Mouse (Mus musculus) mouse trophoblast stem cell (cell line): ENCODE results near the gene Gemin7.

ENCODE experiments used
- in situ Hi-C, 2 experiments: fragments of 300-500 bp; cut with MseI, MboI; formaldehyde crosslinking; loops; 2 replicates in 1 of 2; 3 replicates in 1 of 2; pipeline ENCODE4 v1.15.1; 2025

Gemin7 gene

GRCm38 (mm10) chr7:19577877-19578414 lies 551 bp upstream of the Gemin7 start:
- in situ Hi-C loops, result no loop called here

- in situ Hi-C loops, result no loop called here
Observed at GRCm38 (mm10) chr7:19575559-19575958, 1.8 kb downstream of the Gemin7 start.

GRCm38 (mm10) chr7:19573776-19574140 lies 3.6 kb downstream of the Gemin7 start:
- in situ Hi-C loops, result no loop called here

- in situ Hi-C loops, result no loop called here
Observed at GRCm38 (mm10) chr7:19572926-19573775, 4.2 kb downstream of the Gemin7 start.

GRCm38 (mm10) chr7:19569647-19570046 lies 7.7 kb downstream of the Gemin7 start:
- in situ Hi-C loops, result loop anchor here in 1 of 2 experiments (10.0 kb wide), 1 partner anchor 65 kb away; the partner anchor contains the start of genes Bloc1s3 and Trappc6a

- in situ Hi-C loops, result loop anchor here in 1 of 2 experiments (10.0 kb wide), 1 partner anchor 63 kb away; the partner anchor contains the start of genes Bloc1s3 and Trappc6a
Observed at GRCm38 (mm10) chr7:19567426-19567825, 10.0 kb downstream of the Gemin7 start.

GRCm38 (mm10) chr7:19565803-19566202 lies 11.6 kb downstream of the Gemin7 start:
- in situ Hi-C loops, result loop anchor here in 1 of 2 experiments (10.0 kb wide), 1 partner anchor 61 kb away; the partner anchor contains the start of genes Bloc1s3 and Trappc6a

- in situ Hi-C loops, result loop anchor here in 1 of 2 experiments (10.0 kb wide), 1 partner anchor 60 kb away; the partner anchor contains the start of genes Bloc1s3 and Trappc6a
Observed at GRCm38 (mm10) chr7:19564455-19564854, 12.9 kb downstream of the Gemin7 start.

- in situ Hi-C loops, result loop anchor here in 1 of 2 experiments (10.0 kb wide), 1 partner anchor 59 kb away; the partner anchor contains the start of genes Bloc1s3 and Trappc6a
Observed at GRCm38 (mm10) chr7:19563884-19564283, 13.5 kb downstream of the Gemin7 start.

GRCm38 (mm10) chr7:19562643-19563410 lies 14.6 kb downstream of the Gemin7 start, which contains the start of gene Ppp1r37:
Ppp1r37 (minus strand) TSS chr7:19563076.
- in situ Hi-C loops, result loop anchor here in 1 of 2 experiments (10.0 kb wide), 1 partner anchor 58 kb away; the partner anchor contains the start of genes Bloc1s3 and Trappc6a

GRCm38 (mm10) chr7:19561765-19562642 lies 15.4 kb downstream of the Gemin7 start:
- in situ Hi-C loops, result loop anchor here in 1 of 2 experiments (10.0 kb wide), 1 partner anchor 57 kb away; the partner anchor contains the start of genes Bloc1s3 and Trappc6a

GRCm38 (mm10) chr7:19561431-19561764 lies 16.0 kb downstream of the Gemin7 start:
- in situ Hi-C loops, result loop anchor here in 1 of 2 experiments (10.0 kb wide), 1 partner anchor 57 kb away; the partner anchor contains the start of genes Bloc1s3 and Trappc6a

- in situ Hi-C loops, result loop anchor here in 1 of 2 experiments (10.0 kb wide), 1 partner anchor 56 kb away; the partner anchor contains the start of genes Bloc1s3 and Trappc6a
Observed at GRCm38 (mm10) chr7:19560491-19561260, 16.7 kb downstream of the Gemin7 start.

GRCm38 (mm10) chr7:19558965-19559364 lies 18.4 kb downstream of the Gemin7 start:
- in situ Hi-C loops, result no loop called here

- in situ Hi-C loops, result no loop called here
Observed at GRCm38 (mm10) chr7:19557982-19558900, 19.2 kb downstream of the Gemin7 start.

- in situ Hi-C loops, result no loop called here
Observed at GRCm38 (mm10) chr7:19557086-19557485, 20.3 kb downstream of the Gemin7 start.

GRCm38 (mm10) chr7:19554168-19554567 lies 23.2 kb downstream of the Gemin7 start:
- in situ Hi-C loops, result no loop called here

- in situ Hi-C loops, result no loop called here
Observed at GRCm38 (mm10) chr7:19552443-19552842, 25.0 kb downstream of the Gemin7 start.
